Mouse (Mus musculus) cerebellum, postnatal 36 days (tissue): ENCODE results near the gene Ddo.

Experiments
- DNase-seq, 2 experiments: peaks; one replicate each; pipeline ENCODE4 v3.0.0; 2021 to 2022; ENCODE audit warnings: mixed read lengths in 2 of 2

Gene Ddo

GRCm38 (mm10) chr10:40719062-40719461 is 89.3 kb downstream of the Ddo start:
- no peak for DNase-seq

GRCm38 (mm10) chr10:40720883-40721282 is 91.1 kb downstream of the Ddo start:
- DNase-seq, result no peak

- DNase-seq, result no peak
Observed at GRCm38 (mm10) chr10:40724342-40724741, 94.5 kb downstream of the Ddo start.

- no peak for DNase-seq
Observed at GRCm38 (mm10) chr10:40725066-40725465, 95.3 kb downstream of the Ddo start.

GRCm38 (mm10) chr10:40725471-40725870 is 95.7 kb downstream of the Ddo start:
- DNase-seq, result no peak

- no peak for DNase-seq
Observed at GRCm38 (mm10) chr10:40726288-40726902, 96.6 kb downstream of the Ddo start.

- no peak for DNase-seq
Observed at GRCm38 (mm10) chr10:40726989-40727388, 97.2 kb downstream of the Ddo start.

GRCm38 (mm10) chr10:40730200-40730599 is 100.4 kb downstream of the Ddo start:
- no peak for DNase-seq
